ENCODE assay signal across 9 mouse cellular contexts in genomic region chr5:38277098-38277866, GRCm38 (mm10). TPM values are rescaled to one million over a fixed set of nuclear protein-coding genes. Genes with fewer than 3 reads are reported as not detected.
A peak's percentile ranks its signal among the peaks of the same experiment; 100 is the strongest.
DNase-seq lines count a peak whose midpoint lies in the region; ATAC-seq lines count a peak whose summit lies in the region.
"Had no signal": no experiment of that assay in that cellular context is flagged by ENCODE, and none has a peak within 500 bp of the region (broad histone marks: within the 10 kb centered on the region; RNA-seq: fewer than 3 reads in every experiment).

No protein-coding gene starts in this region.

- H3K9ac ChIP-seq in limb, embryonic 13.5 days = 0 out of 2 replicates have a peak overlapping the region, but pooled peaks have one; percentile 25

- ATAC-seq in cerebellum, adult (ENCODE audit: insufficient number of reproducible peaks, low FRiP score, low TSS enrichment) = no peak
- no peak for ATAC-seq in limb, embryonic 13.5 days (ENCODE audit: low FRiP score, low read depth)
- ATAC-seq in erythroid progenitor cell, adult 5-6 weeks (replicated peaks; ENCODE audit: low FRiP score, poor library complexity, severe bottlenecking) = no peak

- peak; percentile 18 to 35 for DNase-seq in cerebellum, postnatal 14 days
- peak; percentile 27 for DNase-seq in thymus, postnatal 4 days
- no peak for DNase-seq in thymus, postnatal 36 days
- DNase-seq in testis, postnatal 14 days (ENCODE audit: low spot score) = peak; percentile 15
- no peak for DNase-seq in frontal cortex, adult 2 months (ENCODE audit: extremely low spot score in 1 of 2, low spot score in 1 of 2)

- peaks cover 71% of the 10 kb centered on the region for H3K27me3 ChIP-seq in limb, embryonic 13.5 days

- 1% methylated on average over 60 of the region's 65 CpGs for WGBS in limb, embryonic 13.5 days

- no peaks in the 10 kb centered on the region for H3K9me3 ChIP-seq in limb, embryonic 13.5 days

- H3K4me3 ChIP-seq in limb, embryonic 13.5 days = peak overlapping the region; percentile 42

- H3K4me2 ChIP-seq in limb, embryonic 13.5 days (replicated peaks) = peak overlapping the region; percentile 68

- H3K36me3 ChIP-seq in limb, embryonic 13.5 days = no peaks in the 10 kb centered on the region

- no peak overlapping the region for H3K27ac ChIP-seq in limb, embryonic 13.5 days

- H3K4me1 ChIP-seq in limb, embryonic 13.5 days = peaks cover 17% of the 10 kb centered on the region

RNA-seq across cellular contexts. Expression of gene Otop1, which starts 1.5 kb away (rescaled TPM):
- polyA plus RNA-seq in limb, embryonic 13.5 days (2015; fragmentation: Nextera tagmentation; extraction: Ambion mirVana) = 0.06 and 0.14 TPM in 2 replicates
- 0.24 and 0.32 TPM in 2 replicates for polyA plus RNA-seq in frontal cortex, adult 2 months (2012; rRNA removed)
- not detected in 2 replicates for total RNA-seq in erythroid progenitor cell, adult 5-6 weeks (2015; ENCODE audit: low replicate concordance)
- not detected in 2 replicates for total RNA-seq in erythroid progenitor cell, adult 5-6 weeks (2017; ENCODE audit: low replicate concordance)

RNA-seq across cellular contexts. Expression of gene Tmem128, which starts 17.3 kb away (rescaled TPM):
- 67.2 and 75.3 TPM in 2 replicates for polyA plus RNA-seq in limb, embryonic 13.5 days (2015; fragmentation: Nextera tagmentation; extraction: Ambion mirVana)
- 45.7 and 47.2 TPM in 2 replicates for polyA plus RNA-seq in frontal cortex, adult 2 months (2012; rRNA removed)
- 39.3 and 63.3 TPM in 2 replicates for total RNA-seq in erythroid progenitor cell, adult 5-6 weeks (2015; ENCODE audit: low replicate concordance)
- 16.0 and 16.2 TPM in 2 replicates for total RNA-seq in erythroid progenitor cell, adult 5-6 weeks (2017; ENCODE audit: low replicate concordance)

RNA-seq across cellular contexts. Expression of gene Drd5, which starts 41.9 kb away (rescaled TPM):
- 0.04 TPM in 1 of 2 replicates, not detected in the other for polyA plus RNA-seq in limb, embryonic 13.5 days (2015; fragmentation: Nextera tagmentation; extraction: Ambion mirVana)
- polyA plus RNA-seq in frontal cortex, adult 2 months (2012; rRNA removed) = 1.5 and 1.8 TPM in 2 replicates
- total RNA-seq in erythroid progenitor cell, adult 5-6 weeks (2015; ENCODE audit: low replicate concordance) = not detected in 2 replicates
- total RNA-seq in erythroid progenitor cell, adult 5-6 weeks (2017; ENCODE audit: low replicate concordance) = not detected in 2 replicates
- polyA plus RNA-seq: C2C12 had no signal

RNA-seq across cellular contexts. Expression of gene Lyar, which starts 57.0 kb away (rescaled TPM):
- polyA plus RNA-seq in limb, embryonic 13.5 days (2015; fragmentation: Nextera tagmentation; extraction: Ambion mirVana) = 115 and 118 TPM in 2 replicates
- 17.7 and 18.4 TPM in 2 replicates for polyA plus RNA-seq in frontal cortex, adult 2 months (2012; rRNA removed)
- 14.8 and 18.9 TPM in 2 replicates for total RNA-seq in erythroid progenitor cell, adult 5-6 weeks (2015; ENCODE audit: low replicate concordance)
- total RNA-seq in erythroid progenitor cell, adult 5-6 weeks (2017; ENCODE audit: low replicate concordance) = 11.0 and 30.8 TPM in 2 replicates

RNA-seq across cellular contexts. Expression of gene Zbtb49, which starts 57.0 kb away (rescaled TPM):
- 18.4 and 18.7 TPM in 2 replicates for polyA plus RNA-seq in limb, embryonic 13.5 days (2015; fragmentation: Nextera tagmentation; extraction: Ambion mirVana)
- polyA plus RNA-seq in frontal cortex, adult 2 months (2012; rRNA removed) = 19.6 and 20.9 TPM in 2 replicates
- total RNA-seq in erythroid progenitor cell, adult 5-6 weeks (2015; ENCODE audit: low replicate concordance) = 1.1 and 2.1 TPM in 2 replicates
- total RNA-seq in erythroid progenitor cell, adult 5-6 weeks (2017; ENCODE audit: low replicate concordance) = 3.0 and 4.4 TPM in 2 replicates

Comparison
In these comparisons a context has a peak if more than half of its experiments do, and no peak if none do; other contexts are left out.
1. DNase-seq: peak in cerebellum, postnatal 14 days (2 of 2), thymus, postnatal 4 days (single experiment) and testis, postnatal 14 days (single experiment); none in thymus, postnatal 36 days (0 of 2) and frontal cortex, adult 2 months (0 of 2).